Mouse (Mus musculus) cerebellum, adult 2 months (tissue): ENCODE measurements at regions not wholly inside any gene's neighbourhood (a gene's known extent, or its start where the extent isn't known, plus 50 kb on each side); places are given as distances from the start of the nearest gene placed in this dataset.

Source experiments
- CTCF ChIP-seq: fragments of 200-500 bp; IDR thresholded peaks from 2 replicates; pipeline ENCODE4 v1.5.1; 2011; ENCODE audit warnings: low read depth, mild to moderate bottlenecking, control low read depth, low read length, moderate library complexity, borderline replicate concordance; ENCODE audit not compliant: insufficient read depth
- POLR2A ChIP-seq: fragments of 200-500 bp; IDR thresholded peaks from 2 replicates; pipeline ENCODE4 v1.6.1; 2011; ENCODE audit warnings: low read length, control low read depth, borderline replicate concordance; ENCODE audit not compliant: insufficient read depth

DNA sequence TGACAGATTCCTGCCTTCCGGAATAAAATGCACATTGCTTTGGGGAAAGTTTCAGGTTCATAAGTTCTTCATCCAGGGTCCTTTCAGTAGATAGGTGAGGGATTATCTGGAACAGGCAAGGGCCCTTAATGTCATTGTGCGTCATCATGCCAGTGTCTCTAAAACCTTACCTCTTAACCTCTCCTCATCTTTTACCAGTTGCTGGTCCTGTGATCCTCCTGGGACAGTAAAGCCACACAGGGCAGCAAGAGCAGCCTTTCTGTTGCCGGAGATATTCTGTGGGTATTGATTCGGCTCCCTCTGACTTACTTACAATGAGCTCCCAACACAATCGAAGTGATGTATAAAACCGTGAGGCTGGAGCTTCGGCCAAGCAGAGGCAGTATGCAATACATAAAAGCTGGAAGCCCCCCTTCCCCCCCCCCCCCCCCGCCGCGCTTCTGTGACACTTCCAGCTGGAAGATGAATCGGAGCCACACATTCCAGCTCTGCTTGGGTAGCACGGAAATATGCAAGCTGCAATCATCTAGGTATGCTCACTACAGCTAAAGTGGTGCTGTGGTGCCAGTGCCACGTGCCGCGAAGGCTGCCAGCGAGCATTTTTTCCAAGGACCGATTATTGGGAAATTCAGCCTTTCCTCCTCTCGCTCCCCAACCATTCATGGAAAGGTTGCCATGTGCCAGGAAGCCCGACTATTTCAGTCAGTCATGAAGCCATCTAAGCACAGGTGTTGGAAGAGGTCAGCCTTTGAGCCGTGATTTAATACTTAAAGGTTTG lies 252.2 kb downstream of the Enc1 start:
- no peak for TF ChIP-seq CTCF
- TF ChIP-seq POLR2A: no peak
